Mouse (Mus musculus) left cerebral cortex, adult 18-20 months (tissue): Measurements from ENCODE around the gene Tacc3. TPM values are rescaled to one million over a fixed set of nuclear protein-coding genes. Genes with fewer than 3 reads are reported as not detected.

Experiments
- DNase-seq, 2 experiments: peaks; one replicate each; pipeline ENCODE4 v3.0.0; 2021 to 2022; ENCODE audit warnings: low spot score in 2 of 2, mixed read lengths in 1 of 2
- long read RNA-seq, 2 experiments: library from polyadenylated mRNA; stranded (forward); transcript quantifications; one replicate each; pipeline ENCODE4 v2.0.0; 2021
- total RNA-seq, 2 experiments: library from RNA; stranded (reverse); gene quantifications; 2 replicates each; pipeline ENCODE4 v1.2.3; 2021

The Tacc3 gene
- 1 to 10 TPM; 4.2 to 6.5 TPM for total RNA-seq
- long read RNA-seq, experiment 1, partial matches to known transcripts, result 0 of 6 reads
- long read RNA-seq, experiment 1, other reads (novel, unspliced or antisense), result 4 of 6 reads
- long read RNA-seq, experiment 2, partial matches to known transcripts, result 0 of 1 reads
- long read RNA-seq, experiment 2, other reads (novel, unspliced or antisense), result 1 of 1 reads

- DNase-seq, result peak; percentile 99
Measured at GRCm38 (mm10) chr5:33657787-33658663, at the start of gene Tacc3, which contains the start of gene Tmem129. Gene Tacc3 (plus strand): TSS chr5:33658128. Gene Tmem129 (minus strand): TSS chr5:33658416.

- no peak for DNase-seq
Measured at GRCm38 (mm10) chr5:33609226-33609625, 48.7 kb upstream of the Tacc3 start.

GRCm38 (mm10) chr5:33611795-33612194 lies 46.1 kb upstream of the Tacc3 start:
- no peak for DNase-seq

DNA sequence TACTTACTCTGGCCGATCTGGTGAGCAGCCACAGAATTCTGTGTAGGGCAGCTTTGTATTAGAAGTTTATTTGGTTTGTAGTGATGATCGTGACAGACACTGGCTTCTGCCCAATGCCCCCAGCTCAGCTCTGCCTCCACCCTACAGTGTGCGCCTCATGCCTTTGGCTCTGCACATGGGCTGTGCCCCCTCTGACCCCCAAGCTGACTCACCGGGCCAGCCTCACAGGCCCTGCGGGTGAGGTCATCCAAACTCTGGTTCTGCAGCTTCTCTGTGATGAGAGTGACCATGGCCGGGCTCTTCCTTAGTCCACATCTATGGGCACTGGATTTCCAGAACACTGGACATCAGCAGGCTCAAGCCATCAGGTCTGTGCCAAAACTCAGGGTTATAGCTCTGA lies 43.5 kb upstream of the Tacc3 start:
- no peak for DNase-seq

- DNase-seq, result no peak
Measured at GRCm38 (mm10) chr5:33622671-33623070, 35.3 kb upstream of the Tacc3 start.

DNA sequence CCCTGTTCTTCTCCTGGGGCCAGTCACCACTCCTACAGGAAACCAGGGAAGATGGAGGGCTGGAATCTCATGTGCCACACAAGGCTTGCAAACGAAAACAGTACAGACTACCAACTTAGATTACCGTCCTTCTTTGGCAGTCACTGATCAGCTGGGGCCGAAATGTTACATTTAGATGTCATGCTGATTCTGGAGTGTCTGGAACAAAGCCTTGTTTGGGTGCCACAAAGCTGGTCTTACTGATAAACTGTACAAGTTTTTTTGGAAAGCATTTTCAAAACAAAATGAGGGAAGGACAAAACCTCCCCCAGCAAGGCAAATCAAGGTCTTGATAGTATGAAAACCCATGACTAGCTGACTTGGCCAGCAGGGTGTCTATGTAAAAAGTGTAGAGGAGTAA lies 34.2 kb upstream of the Tacc3 start:
- no peak for DNase-seq

GRCm38 (mm10) chr5:33627968-33628367 lies 30.0 kb upstream of the Tacc3 start:
- no peak for DNase-seq

- DNase-seq, result peak in 1 of 2 experiments; percentile 24
Measured at GRCm38 (mm10) chr5:33628820-33629300, 29.1 kb upstream of the Tacc3 start.

DNA sequence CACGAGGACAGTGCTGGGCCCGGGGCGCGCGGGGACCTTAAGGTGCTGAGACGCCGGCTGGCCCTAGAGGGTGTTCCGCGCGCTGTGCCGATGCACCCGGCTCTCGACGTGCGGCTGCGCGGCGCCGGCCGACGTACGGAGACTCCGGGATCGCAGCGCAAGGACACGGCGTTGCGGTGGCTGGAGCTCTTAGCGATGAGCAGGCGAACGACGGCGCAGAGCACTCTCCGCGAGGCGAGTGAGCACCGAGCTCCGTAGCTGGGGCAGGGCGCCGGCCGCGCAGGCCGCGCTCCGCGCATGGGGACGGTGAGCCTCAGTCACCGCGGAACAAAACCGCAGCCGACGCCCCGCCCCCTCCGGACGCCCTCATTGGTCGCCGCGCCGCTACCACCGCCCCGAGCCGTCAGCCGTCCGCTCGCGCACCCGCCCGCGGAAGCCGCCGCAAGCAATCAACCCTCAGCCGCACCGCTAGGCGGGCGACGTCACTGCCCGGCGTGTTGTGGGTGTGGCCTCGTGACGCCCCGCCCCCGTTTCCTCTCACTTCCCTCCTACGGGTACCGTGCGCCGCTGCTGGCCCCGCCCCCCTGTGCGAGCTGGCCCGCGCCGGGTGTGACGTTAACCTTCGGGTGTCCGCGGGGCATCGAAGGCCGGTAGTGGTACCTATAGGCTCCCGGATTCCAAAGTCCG lies 28.5 kb upstream of the Tacc3 start, which contains the start of the genes Fam53a and Gm9903:
Gene Fam53a (minus strand): TSS at position 335 of the 687 bp plus-strand sequence.
Gene Gm9903 (plus strand): TSS at position 625 of the 687 bp plus-strand sequence.
- DNase-seq, result peak; percentile 100

DNA sequence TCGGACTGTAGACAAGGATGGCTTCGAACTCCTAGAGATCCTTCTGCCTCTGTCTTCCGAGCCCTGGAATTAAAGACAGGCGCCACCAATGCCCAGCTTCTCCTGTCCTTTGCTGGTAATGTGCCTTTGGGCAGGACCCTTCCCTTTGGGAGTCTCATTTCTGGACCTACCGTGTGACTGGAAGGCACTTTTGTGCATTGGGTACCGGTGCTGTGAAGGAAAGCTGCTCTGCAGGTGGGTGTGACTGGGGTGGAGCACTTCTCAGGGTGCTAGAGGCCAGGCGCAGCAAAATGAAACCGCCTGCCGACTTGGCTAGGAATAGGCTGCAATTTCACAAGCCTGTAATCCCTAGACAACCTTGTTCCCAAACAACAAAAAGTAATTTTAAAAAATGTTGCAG lies 27.9 kb upstream of the Tacc3 start:
- peak in 1 of 2 experiments; percentile 30 for DNase-seq

- DNase-seq, result no peak
Measured at GRCm38 (mm10) chr5:33630615-33631014, 27.3 kb upstream of the Tacc3 start.

- DNase-seq, result no peak
Measured at GRCm38 (mm10) chr5:33632526-33632925, 25.4 kb upstream of the Tacc3 start.

GRCm38 (mm10) chr5:33635361-33635760 lies 22.6 kb upstream of the Tacc3 start:
- DNase-seq, result no peak

DNA sequence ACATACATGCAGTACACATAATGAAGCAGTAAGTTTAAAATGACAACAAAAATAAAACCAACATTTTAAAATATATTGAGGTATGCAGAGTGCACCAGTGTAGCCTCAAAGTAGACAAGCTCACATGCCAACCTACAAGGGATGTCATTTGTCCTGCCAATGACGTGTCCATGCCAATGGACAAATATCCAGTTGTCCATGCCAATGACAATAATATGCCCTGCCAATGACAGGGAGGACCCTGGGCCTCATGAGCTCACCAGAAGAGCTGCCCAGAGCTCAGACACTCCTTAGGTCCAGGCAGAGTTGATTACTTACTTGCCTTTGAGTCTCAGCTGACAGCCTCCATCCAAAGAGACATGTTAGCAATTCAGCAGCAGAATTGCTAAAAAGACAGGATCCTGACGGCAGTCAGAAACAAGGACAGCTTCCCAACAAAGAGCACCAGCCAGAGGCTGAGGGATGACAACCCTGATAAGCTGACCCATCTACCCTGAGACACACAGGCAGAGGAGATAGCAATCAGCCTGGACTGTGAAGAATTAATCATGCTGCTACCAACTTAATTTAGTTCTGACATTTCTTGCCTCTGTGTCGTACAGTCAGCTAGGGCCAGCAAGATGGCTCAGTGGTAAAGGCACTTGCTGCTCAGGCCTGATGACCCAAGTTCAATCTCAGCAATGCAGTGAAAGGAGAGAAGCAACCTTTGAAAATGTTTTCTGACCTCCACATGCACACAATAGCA lies 20.1 kb upstream of the Tacc3 start:
- no peak for DNase-seq

- no peak for DNase-seq
Measured at GRCm38 (mm10) chr5:33638826-33639225, 19.1 kb upstream of the Tacc3 start.

- peak; percentile 54 to 55 for DNase-seq
Measured at GRCm38 (mm10) chr5:33640652-33641051, 17.3 kb upstream of the Tacc3 start.

DNA sequence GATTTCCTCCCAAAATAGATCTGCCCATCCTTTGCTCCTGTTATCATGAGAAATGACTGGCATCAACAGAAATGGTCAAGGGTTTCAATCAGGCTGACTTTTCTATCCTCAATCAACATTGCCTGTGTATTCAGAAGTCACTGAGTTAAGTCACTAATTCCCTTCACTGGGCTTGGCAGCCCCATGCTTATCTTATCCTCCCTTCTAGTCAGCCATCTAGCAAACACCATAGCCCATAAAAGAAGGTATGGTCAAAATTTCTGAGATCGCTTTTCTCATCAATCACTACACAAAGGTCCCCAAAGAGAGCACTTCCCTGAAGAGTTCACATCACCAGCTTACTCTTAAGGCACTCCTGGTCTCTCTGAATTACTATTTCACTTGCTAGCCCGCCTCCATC lies 6.9 kb upstream of the Tacc3 start:
- DNase-seq, result no peak

- no peak for DNase-seq
Measured at GRCm38 (mm10) chr5:33651541-33651920, 6.4 kb upstream of the Tacc3 start.

- peak; percentile 91 to 94 for DNase-seq
Measured at GRCm38 (mm10) chr5:33651921-33652782, 5.8 kb upstream of the Tacc3 start, which contains the start of gene Slbp. Gene Slbp (minus strand): TSS chr5:33652574.

- DNase-seq, result no peak
Measured at GRCm38 (mm10) chr5:33652783-33653173, 5.2 kb upstream of the Tacc3 start.
